Mouse (Mus musculus) thymus, adult 2 months (tissue): Measurements from ENCODE around the gene Taf8.

ENCODE experiments used
- CTCF ChIP-seq: fragments of 200-500 bp; IDR thresholded peaks from 2 replicates; pipeline ENCODE4 v1.5.1; 2012; ENCODE audit warnings: mild to moderate bottlenecking, control low read depth, low read length, moderate library complexity, borderline replicate concordance; ENCODE audit not compliant: control insufficient read depth, poor library complexity, insufficient read depth; ENCODE audit errors: extremely low read depth
- POLR2A ChIP-seq: fragments of 200-500 bp; IDR thresholded peaks from 2 replicates; pipeline ENCODE4 v1.6.1; 2012; ENCODE audit warnings: mild to moderate bottlenecking, low read length, control low read depth, moderate library complexity; ENCODE audit not compliant: control insufficient read depth, poor library complexity, insufficient read depth; ENCODE audit errors: extremely low read depth

DNA sequence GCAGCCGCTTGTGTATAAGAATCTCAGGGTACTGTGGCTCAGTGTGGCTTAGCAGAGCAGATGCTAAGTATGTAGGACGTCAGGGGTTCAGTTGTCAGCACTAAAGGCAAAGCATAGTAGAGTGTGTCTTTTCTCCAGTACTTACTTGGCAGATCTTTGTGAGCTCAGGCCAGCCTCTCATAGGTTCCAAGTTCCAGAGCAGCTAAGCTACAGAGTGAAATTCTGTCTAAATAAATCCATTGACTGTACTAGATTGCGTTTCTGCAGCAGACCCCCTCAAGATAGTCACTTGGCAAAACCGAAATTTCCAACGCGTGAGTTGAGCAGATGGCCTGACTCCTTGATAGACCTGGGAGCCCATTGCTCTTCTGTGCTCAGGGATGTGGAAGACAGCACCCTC lies 22.9 kb upstream of the Taf8 start:
- TF ChIP-seq CTCF: no peak
- no peak for TF ChIP-seq POLR2A
